Mouse (Mus musculus) neural tube, embryonic 13.5 days (tissue): ENCODE measurements around the gene Skor1. TPM values are rescaled to one million over a fixed set of nuclear protein-coding genes. Genes with fewer than 3 reads are reported as not detected.

Experiments
- ATAC-seq: fragments of 200-750 bp; cut with Nextera tagmentation; 2 replicates; pipeline ENCODE4 v1.8.0; 2017; ENCODE audit warnings: low read depth, mild to moderate bottlenecking, moderate TSS enrichment, moderate library complexity
- H3K27ac ChIP-seq: fragments of 300-500 bp; sonication (generic); replicated peaks from 2 replicates; pipeline ENCODE4 v1.5.1; 2015; ENCODE audit warnings: moderate library complexity, mild to moderate bottlenecking, inconsistent platforms
- H3K27me3 ChIP-seq: fragments of 300-500 bp; sonication (generic); 2 replicates; pipeline ENCODE4 v1.6.1; 2015; ENCODE audit warnings: mild to moderate bottlenecking, inconsistent platforms
- H3K36me3 ChIP-seq: fragments of 300-500 bp; sonication (generic); 2 replicates; pipeline ENCODE4 v1.6.1; 2015; ENCODE audit warnings: mild to moderate bottlenecking, inconsistent platforms
- H3K4me1 ChIP-seq: fragments of 300-500 bp; sonication (generic); replicated peaks from 2 replicates; pipeline ENCODE4 v1.6.1; 2015; ENCODE audit warnings: inconsistent platforms
- H3K4me2 ChIP-seq: fragments of 300-500 bp; sonication (generic); 2 replicates; pipeline ENCODE4 v1.6.1; 2015; ENCODE audit warnings: inconsistent platforms, mild to moderate bottlenecking, moderate library complexity
- H3K4me3 ChIP-seq: fragments of 300-500 bp; sonication (generic); 2 replicates; pipeline ENCODE4 v1.5.1; 2015; ENCODE audit warnings: mild to moderate bottlenecking, inconsistent platforms
- H3K9ac ChIP-seq: fragments of 300-500 bp; sonication (generic); 2 replicates; pipeline ENCODE4 v1.6.1; 2015; ENCODE audit warnings: moderate library complexity, mild to moderate bottlenecking, inconsistent platforms
- H3K9me3 ChIP-seq: fragments of 300-500 bp; sonication (generic); 2 replicates; pipeline ENCODE4 v1.6.1; 2016; ENCODE audit warnings: inconsistent platforms
- WGBS: fragments of 180-500 bp; shearing (Covaris S2); methylation state at CpG from one replicate; pipeline ENCODE4 v1.1.7; 2015; 5-methylcytosine and 5-hydroxymethylcytosine counted together
- polyA plus RNA-seq: library from polyadenylated mRNA; unstranded; fragments of >200 nt; fragmentation: Nextera tagmentation; extraction: Ambion mirVana; gene quantifications from 2 replicates; pipeline ENCODE4 v1.2.1, GENCODE M21; 2015

Skor1 gene
- polyA plus RNA-seq, 1 experiment from 2014 or later: 25.4 TPM

DNA sequence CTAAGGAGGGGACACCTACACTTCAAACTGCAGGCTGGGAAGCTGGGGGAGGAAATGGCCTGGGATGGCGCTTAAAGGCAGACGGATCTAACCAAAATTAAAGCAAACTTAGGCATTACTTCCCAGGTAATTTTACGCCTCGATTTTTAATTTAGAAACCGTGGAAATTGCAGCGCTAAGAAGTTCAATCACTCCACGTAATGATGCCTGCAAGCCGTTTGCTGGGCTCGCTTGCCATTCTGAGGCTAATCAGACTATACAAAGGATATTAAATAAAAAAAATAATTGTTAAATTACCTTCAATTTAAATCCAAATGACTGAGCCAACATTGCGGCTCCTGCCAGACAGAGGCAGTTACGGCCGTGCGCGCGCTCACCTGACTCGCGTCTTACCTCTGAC lies 9.1 kb downstream of the Skor1 start:
- WGBS: 1% methylated on average over 17 of the region's 17 CpGs
- peaks cover 97% of the 10 kb centered on the region for H3K27me3 ChIP-seq
- peak overlapping the region; percentile 61 for H3K4me2 ChIP-seq

DNA sequence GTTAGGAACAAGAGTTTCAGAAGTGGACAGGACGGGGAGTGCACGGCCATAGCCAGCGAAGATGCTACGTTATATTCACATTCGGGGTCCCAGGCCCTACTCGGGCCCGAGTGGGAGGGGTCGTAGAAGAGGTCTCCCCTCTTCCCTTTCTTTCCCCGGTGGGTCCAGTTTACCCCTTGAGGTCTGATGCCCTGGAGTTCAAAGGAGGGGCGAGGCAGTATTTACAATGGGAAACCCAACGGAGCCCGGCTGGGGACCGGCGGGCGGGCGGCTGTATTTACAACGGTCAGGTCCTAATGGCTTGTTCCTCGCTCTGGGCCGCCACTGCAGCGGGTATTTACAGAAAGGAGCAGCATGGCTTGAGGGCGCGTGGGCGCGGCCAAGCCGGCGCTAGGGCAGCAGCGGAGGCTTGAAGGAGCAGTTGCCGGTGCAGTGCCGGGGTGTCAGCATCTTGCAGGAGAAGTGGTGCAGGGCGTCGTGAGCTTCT lies 10.2 kb downstream of the Skor1 start:
- Histone ChIP-seq H3K4me3 (peak overlapping the region; percentile 51), H3K9me3 (no peaks in the 10 kb centered on the region), H3K4me1 (peaks cover 94% of the 10 kb centered on the region), H3K9ac (peak overlapping the region; percentile 57), H3K4me2 (peak overlapping the region; percentile 61), H3K27ac (peak overlapping the region; percentile 74), H3K36me3 (no peaks in the 10 kb centered on the region), H3K27me3 (peaks cover 98% of the 10 kb centered on the region)
- no peak for ATAC-seq
- WGBS: under 1% methylated on average over 31 of the region's 31 CpGs

More for the DNA sequence above, 9.1 kb downstream of the Skor1 start:
- Histone ChIP-seq H3K4me3 (peak overlapping the region; percentile 51), H3K9me3 (no peaks in the 10 kb centered on the region), H3K27ac (peak overlapping the region; percentile 74), H3K9ac (peak overlapping the region; percentile 74), H3K4me1 (peaks cover 90% of the 10 kb centered on the region), H3K36me3 (no peaks in the 10 kb centered on the region)
- no peak for ATAC-seq

DNA sequence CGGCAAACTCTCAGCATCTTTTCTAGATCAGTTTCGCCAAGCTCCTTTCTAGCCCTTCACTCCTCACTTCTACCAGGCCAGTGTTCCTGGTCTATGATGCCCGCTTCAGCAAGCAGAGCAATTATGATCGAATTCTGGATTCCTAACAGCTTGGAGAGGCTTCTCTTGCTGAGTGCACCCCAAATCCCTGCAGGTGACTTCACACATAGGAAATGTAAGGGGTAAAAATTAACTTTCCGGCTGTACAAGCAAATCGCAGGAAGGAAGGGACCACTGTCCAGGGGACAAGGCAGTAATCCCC lies 11.2 kb downstream of the Skor1 start:
- Histone ChIP-seq H3K27ac (peak overlapping the region; percentile 74), H3K4me3 (peak overlapping the region; percentile 51), H3K4me2 (peak overlapping the region; percentile 61), H3K36me3 (no peaks in the 10 kb centered on the region), H3K9ac (0 out of 2 replicates have a peak overlapping the region, but pooled peaks have one; percentile 45), H3K9me3 (no peaks in the 10 kb centered on the region), H3K4me1 (peaks cover 88% of the 10 kb centered on the region), H3K27me3 (peaks cover 89% of the 10 kb centered on the region)
- 3% methylated on average over 6 of the region's 6 CpGs for WGBS
- no peak for ATAC-seq

DNA sequence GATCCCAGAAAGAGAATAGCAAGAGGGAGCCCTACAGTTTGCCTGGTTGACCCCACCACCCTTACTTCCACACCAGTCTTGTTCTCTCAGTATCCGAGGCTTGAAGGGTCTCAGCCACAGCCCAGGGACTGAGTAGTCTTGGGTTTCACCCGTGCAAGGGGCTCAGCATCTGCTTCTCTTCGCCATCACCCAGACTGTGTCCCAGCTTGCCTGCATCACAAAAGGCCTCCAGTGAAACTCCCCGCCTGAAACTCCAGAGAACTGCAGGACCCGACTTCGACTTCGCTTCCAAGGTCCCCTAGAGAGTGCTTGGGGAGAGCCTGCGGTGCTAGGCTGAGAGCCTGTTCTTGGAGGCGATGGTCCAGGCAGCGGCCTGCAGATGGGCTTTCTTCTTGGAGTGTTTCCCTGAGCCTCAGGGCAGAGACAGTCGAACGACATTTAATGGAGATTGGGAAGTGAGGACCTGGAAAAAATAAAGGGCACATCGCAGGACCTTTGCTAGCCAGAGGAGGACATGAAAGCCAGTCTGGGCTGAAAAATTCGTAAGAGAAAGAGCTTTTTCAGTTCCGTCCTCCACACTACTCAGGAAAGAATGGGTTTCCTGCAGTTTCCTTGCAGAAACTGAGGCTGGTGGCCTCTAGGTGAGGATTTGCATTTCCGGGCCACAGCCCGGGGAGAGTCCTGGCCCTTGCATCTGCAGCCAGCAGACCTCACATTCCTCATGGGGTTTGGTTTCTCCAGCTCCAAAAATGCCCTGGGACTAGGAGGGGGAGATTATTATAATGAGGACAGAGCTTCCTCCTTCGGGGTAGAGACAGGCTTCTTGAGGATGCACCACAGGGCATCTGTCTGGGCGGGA lies 11.8 kb downstream of the Skor1 start:
- peak overlapping the region; percentile 74 for H3K27ac ChIP-seq
- 0 out of 2 replicates have a peak overlapping the region, but pooled peaks have one; percentile 45 for H3K9ac ChIP-seq
- no peaks in the 10 kb centered on the region for H3K36me3 ChIP-seq
- WGBS: 3% methylated on average over 19 of the region's 19 CpGs
- no peak for ATAC-seq
- H3K4me2 ChIP-seq: peak overlapping the region; percentile 61
- peaks cover 86% of the 10 kb centered on the region for H3K4me1 ChIP-seq
- H3K27me3 ChIP-seq: peaks cover 83% of the 10 kb centered on the region
- no peaks in the 10 kb centered on the region for H3K9me3 ChIP-seq
- H3K4me3 ChIP-seq: peak overlapping the region; percentile 51

DNA sequence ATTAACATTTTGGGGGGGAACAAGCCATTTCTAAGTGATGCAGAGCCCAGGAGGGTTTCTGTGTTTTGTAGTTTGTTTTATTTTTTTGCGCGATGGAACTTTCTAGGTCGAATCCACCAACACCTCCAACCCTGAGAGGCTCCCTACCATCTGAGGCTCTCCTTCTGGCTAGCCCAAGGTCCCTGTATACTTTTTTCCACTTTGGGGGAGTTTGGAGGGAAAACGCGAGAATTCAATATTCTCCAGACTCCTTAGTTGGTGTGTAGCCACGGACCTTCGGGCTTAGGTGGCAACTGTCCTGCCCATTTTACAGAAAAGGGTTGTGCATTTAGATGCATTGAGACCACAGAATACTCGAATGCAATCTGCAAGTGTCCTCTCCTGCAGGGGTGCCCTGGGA lies 12.5 kb downstream of the Skor1 start:
- Histone ChIP-seq H3K27ac (peak overlapping the region; percentile 74), H3K36me3 (no peaks in the 10 kb centered on the region), H3K4me3 (no peak overlapping the region), H3K9me3 (no peaks in the 10 kb centered on the region), H3K4me2 (peak overlapping the region; percentile 61; the same call in 1 of the 2 replicates), H3K27me3 (peaks cover 76% of the 10 kb centered on the region), H3K4me1 (peaks cover 86% of the 10 kb centered on the region), H3K9ac (no peak overlapping the region)
- no peak for ATAC-seq
- WGBS: 7% methylated on average over 8 of the region's 8 CpGs

DNA sequence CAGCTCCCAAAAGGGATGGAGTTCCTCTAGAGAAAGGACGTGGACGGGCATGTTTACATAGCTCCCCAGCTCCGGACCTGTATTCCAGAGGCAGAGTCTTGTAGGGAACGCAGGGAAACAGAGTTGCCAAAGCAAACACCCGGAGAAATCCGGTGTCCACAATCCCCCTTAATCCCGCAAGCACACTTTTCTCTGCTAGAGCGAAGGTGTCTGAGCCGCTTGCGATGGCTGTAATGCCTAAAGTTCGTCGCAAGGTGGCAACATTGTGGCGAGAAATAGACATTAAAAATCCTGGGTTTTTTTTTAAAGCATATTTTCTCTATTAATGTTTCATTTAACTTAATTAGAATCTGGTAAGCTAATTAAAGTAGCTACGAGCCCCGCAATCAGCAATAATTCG lies 13.0 kb downstream of the Skor1 start:
- H3K27me3 ChIP-seq: peaks cover 75% of the 10 kb centered on the region

DNA sequence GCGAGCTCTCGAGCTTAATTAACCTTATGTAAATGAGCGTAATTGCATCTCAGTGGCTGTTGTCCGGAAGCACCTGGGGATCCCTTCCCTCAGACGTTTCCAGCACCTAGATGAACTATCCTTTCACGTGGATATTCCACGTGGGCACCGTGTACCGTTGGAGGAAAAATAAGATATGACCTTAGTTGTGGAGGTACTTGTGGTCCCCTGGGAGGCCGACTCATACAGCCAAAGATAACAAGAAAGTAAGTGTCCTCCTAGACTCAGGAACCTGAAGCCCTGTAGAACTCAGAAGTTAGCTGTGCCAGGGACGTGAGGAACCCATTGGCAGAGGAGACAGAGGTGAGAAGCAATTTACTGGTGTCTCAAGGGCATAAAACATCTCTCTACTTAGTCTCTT lies 13.4 kb downstream of the Skor1 start:
- peak overlapping the region; percentile 53 for H3K4me2 ChIP-seq
- no peaks in the 10 kb centered on the region for H3K36me3 ChIP-seq
- H3K9me3 ChIP-seq: no peaks in the 10 kb centered on the region
- peaks cover 75% of the 10 kb centered on the region for H3K27me3 ChIP-seq
- H3K4me1 ChIP-seq: peaks cover 80% of the 10 kb centered on the region
- H3K9ac ChIP-seq: peak overlapping the region; percentile 38; the same call in 1 of the 2 replicates
- ATAC-seq: no peak
- H3K27ac ChIP-seq: no peak overlapping the region
- peak overlapping the region; percentile 14; the same call in 1 of the 2 replicates for H3K4me3 ChIP-seq
- 1% methylated on average over 11 of the region's 11 CpGs for WGBS

More for the DNA sequence above, 13.0 kb downstream of the Skor1 start:
- ATAC-seq: no peak
- H3K27ac ChIP-seq: no peak overlapping the region
- H3K4me2 ChIP-seq: peak overlapping the region; percentile 53
- H3K4me3 ChIP-seq: peak overlapping the region; percentile 14; the same call in 1 of the 2 replicates
- WGBS: under 1% methylated on average over 16 of the region's 16 CpGs
- no peaks in the 10 kb centered on the region for H3K9me3 ChIP-seq
- no peaks in the 10 kb centered on the region for H3K36me3 ChIP-seq
- H3K9ac ChIP-seq: peak overlapping the region; percentile 38; the same call in 1 of the 2 replicates
- peaks cover 82% of the 10 kb centered on the region for H3K4me1 ChIP-seq

DNA sequence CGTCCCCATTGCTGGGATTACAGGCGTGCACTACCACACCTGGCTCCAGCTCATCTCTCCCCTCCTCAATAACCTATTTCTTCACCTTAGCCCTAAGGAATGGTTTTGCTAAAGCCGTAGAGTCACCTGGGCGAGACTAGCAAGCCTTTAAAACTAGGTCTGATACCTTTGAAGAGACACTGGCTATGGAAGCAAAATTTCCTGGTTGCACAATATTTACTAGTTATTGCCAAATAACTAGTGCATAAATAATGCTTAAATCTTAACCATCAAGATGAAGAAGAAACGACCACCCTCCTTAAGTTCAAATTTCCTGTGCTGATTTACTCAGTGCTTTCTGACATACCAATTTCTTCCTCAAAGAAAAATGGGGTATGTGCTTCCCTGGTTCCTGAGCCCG lies 15.1 kb downstream of the Skor1 start:
- peaks cover 63% of the 10 kb centered on the region for H3K4me1 ChIP-seq
- ATAC-seq: peak; percentile 12; the same call in 1 of the 2 replicates
- H3K27me3 ChIP-seq: peaks cover 61% of the 10 kb centered on the region

DNA sequence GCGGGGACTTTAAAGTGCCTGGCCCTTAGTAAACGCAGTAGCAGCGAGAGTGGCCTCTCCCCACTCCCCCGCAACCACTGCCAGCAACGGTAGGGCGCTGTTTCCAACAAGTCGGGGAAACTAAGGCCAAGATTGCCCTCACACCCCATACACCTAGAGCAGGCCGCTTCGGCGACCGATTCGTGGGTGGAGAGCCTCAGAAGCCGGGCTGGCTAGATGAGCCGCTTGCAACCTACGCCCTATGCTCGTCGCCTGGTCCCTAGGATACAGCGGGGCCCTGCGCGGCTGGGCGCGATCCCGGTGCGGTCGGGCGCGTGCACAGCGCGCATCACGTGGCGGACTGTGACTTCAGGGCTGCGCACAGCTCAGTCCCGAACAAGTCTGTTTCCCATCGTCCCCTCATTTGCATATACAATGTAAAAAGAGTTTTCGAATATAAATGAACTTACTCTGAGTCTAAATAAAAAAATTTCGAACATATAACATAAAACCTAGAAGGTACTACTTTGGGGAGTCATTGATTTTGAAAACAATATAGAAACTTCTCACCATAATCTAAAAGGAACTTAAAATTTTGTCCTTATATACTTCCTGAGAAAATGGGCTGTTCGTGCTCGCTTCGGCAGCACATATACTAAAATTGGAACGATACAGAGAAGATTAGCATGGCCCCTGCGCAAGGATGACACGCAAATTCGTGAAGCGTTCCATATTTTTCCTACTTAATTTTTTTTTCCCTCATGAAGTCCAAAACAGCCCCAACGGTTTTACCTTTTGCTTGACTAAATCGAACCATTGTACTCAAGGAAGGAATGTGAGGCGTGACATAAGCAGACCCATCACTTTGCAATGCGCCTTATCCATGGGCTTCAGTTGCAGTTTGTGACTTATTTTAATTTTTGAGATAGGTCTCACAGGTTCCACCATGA lies 15.8 kb downstream of the Skor1 start:
- ATAC-seq: peak; percentile 97
- H3K36me3 ChIP-seq: no peaks in the 10 kb centered on the region
- peak overlapping the region; percentile 67 for H3K4me2 ChIP-seq
- peak overlapping the region; percentile 60 for H3K4me3 ChIP-seq
- under 1% methylated on average over 48 of the region's 48 CpGs for WGBS
- H3K9me3 ChIP-seq: no peaks in the 10 kb centered on the region
- peaks cover 53% of the 10 kb centered on the region for H3K27me3 ChIP-seq
- peaks cover 56% of the 10 kb centered on the region for H3K4me1 ChIP-seq
- peak overlapping the region; percentile 79 for H3K9ac ChIP-seq
- H3K27ac ChIP-seq: peak overlapping the region; percentile 87

More for the DNA sequence above, 15.1 kb downstream of the Skor1 start:
- peak overlapping the region; percentile 56; the same call in 1 of the 2 replicates for H3K9ac ChIP-seq
- 18% methylated on average over 6 of the region's 6 CpGs for WGBS
- no peaks in the 10 kb centered on the region for H3K9me3 ChIP-seq
- H3K27ac ChIP-seq: no peak overlapping the region
- no peaks in the 10 kb centered on the region for H3K36me3 ChIP-seq
- H3K4me3 ChIP-seq: peak overlapping the region; percentile 60
- H3K4me2 ChIP-seq: peak overlapping the region; percentile 67

DNA sequence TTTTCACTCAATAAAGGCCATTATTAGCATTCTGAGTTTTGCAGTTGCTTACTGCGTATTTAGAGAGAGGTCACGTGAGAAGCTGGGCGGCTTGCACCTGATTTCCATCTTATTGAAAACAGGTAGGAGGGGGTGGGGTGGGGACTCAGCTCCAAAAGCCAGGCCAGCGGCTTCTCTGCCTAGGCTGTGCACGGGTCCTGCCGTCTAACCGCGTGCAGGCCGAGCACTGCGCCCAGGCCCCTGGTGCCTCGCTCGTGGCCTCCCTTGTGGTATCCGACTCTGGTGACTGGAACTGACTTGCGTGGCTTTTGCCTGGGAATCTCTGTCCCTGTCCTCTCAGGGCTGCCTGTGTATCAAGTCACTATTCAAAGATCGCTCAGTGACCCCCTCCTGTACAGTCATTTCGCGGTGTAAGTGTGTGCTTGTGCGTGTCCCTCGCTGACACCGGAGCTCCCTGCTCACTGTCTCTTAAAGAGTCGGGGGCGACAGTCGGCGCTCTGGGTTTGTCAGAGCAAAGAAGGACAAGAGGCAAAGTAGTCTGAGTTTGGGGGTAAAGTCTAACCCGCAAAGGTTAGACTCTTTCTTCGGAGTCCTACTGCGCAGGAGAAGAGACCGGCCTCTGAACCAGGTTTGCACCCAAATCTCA lies 16.7 kb downstream of the Skor1 start:
- WGBS: 1% methylated on average over 28 of the region's 28 CpGs
- peak overlapping the region; percentile 60 for H3K4me3 ChIP-seq
- H3K4me1 ChIP-seq: peaks cover 47% of the 10 kb centered on the region
- peaks cover 45% of the 10 kb centered on the region for H3K27me3 ChIP-seq
- H3K9me3 ChIP-seq: no peaks in the 10 kb centered on the region
- peak; percentile 63 for ATAC-seq
- H3K36me3 ChIP-seq: no peaks in the 10 kb centered on the region
- peak overlapping the region; percentile 87 for H3K27ac ChIP-seq
- H3K9ac ChIP-seq: peak overlapping the region; percentile 79
- H3K4me2 ChIP-seq: peak overlapping the region; percentile 67

DNA sequence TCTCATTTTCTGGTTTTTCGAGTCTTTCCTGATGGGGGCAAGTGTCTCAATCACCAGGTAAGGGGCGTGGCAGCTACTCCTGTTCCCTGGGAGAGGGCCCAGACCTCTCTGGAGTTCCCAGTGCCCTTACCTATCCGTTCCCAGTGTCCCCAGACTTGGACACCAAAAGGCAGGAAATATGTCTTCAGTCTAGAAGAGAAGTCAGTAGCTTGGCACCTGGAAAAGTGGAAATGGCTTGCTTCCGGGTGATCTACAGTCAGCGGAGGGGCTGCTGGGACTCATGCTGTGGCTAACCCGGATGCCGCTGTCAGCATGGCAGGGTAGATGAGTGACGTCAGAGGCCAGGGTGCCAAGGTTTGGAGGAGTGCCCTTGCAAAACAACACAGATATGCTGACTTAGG lies 19.1 kb downstream of the Skor1 start:
- Histone ChIP-seq H3K4me3 (no peak overlapping the region), H3K4me2 (no peak overlapping the region), H3K36me3 (no peaks in the 10 kb centered on the region), H3K27ac (no peak overlapping the region), H3K4me1 (peaks cover 25% of the 10 kb centered on the region), H3K9ac (no peak overlapping the region), H3K9me3 (no peaks in the 10 kb centered on the region), H3K27me3 (peaks cover 27% of the 10 kb centered on the region)
- WGBS: 82% methylated on average over 8 of the region's 8 CpGs
- ATAC-seq: no peak
